Mouse (Mus musculus) testis, adult 2 months (tissue): ENCODE measurements around the gene Ctc1.

Experiments used
- CTCF ChIP-seq: fragments of 200-500 bp; IDR thresholded peaks from 2 replicates; pipeline ENCODE4 v1.5.1; 2012; ENCODE audit warnings: low read depth, mild to moderate bottlenecking, inconsistent platforms, low read length, moderate library complexity; ENCODE audit not compliant: control insufficient read depth, insufficient read depth, insufficient replicate concordance
- POLR2A ChIP-seq: fragments of 200-500 bp; IDR thresholded peaks from 2 replicates; pipeline ENCODE4 v1.6.1; 2012; ENCODE audit warnings: low read depth, mild to moderate bottlenecking, inconsistent platforms, low read length, moderate library complexity; ENCODE audit not compliant: control insufficient read depth

DNA sequence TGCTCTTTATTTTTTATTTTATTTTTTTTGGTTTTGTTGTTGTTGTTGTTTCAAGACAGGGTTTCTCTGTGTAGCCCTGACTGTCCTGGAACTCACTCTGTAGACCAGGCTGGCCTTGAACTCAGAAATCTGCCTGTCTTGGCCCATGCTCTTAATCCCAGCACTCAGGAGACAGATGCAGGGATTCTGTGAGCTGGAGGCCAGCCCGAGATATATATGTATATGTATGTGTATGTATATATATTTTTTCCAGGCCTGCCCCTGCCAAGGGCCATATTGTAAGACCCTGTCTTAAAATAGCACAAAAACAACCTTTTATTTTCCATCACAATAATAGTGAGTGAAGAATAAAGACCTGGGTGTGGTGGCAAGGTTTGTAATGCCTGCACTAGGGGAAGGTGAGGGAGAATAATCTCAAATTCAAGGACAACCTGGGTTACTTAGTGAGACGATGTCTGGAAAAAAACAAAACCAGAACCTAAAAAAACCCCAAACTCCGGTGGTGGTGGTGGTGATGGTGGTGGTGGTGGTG lies 49.7 kb downstream of the Ctc1 start:
- no peak for TF ChIP-seq CTCF
- no peak for TF ChIP-seq POLR2A
